Mouse (Mus musculus): ENCODE results near the gene Fam118b. TPM values are rescaled to one million over a fixed set of nuclear protein-coding genes. Genes with fewer than 3 reads are reported as not detected.

Fam118b gene
- polyA plus RNA-seq, 1 experiment = 22.0 TPM

- H3K4me3 ChIP-seq (ENCODE audit: insufficient read depth, low read length) = no peak overlapping the region
- no peak overlapping the region for H3K27ac ChIP-seq (ENCODE audit: insufficient read depth, low read length)
- no peaks in the 10 kb centered on the region for H3K4me1 ChIP-seq (ENCODE audit: control insufficient read depth, insufficient read depth, low read length)
- no peak for TF ChIP-seq POLR2A (IDR thresholded peaks at IDR 0.05; ENCODE audit: extremely low read depth, insufficient read depth, low read length)
- TF ChIP-seq CTCF (IDR thresholded peaks at IDR 0.05; ENCODE audit: extremely low read depth, insufficient read depth, low read length) = no peak
These were observed 84.2 kb downstream of the Fam118b start for GRCm38 (mm10) chr9:35183359-35183758.

DNA sequence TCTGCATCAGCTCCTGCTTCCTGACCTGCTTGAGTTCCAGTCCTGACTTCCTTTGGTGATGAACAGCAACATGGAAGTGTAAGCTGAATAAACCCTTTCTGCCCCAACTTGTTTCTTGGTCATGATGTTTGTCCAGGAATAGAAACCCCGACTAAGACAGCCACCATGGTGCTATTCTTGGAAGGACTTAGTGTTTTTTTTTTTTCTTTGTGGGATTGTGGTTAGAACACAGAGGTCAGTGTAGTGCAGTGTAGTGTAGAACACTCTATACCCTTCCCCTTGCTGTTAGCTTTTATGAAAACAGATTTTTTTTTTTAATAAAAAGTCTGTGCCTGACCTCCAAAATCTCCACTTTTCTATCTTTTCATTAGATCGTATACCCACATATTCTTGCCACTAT is 84.8 kb downstream of the Fam118b start:
- no peaks in the 10 kb centered on the region for H3K4me1 ChIP-seq (ENCODE audit: control insufficient read depth, insufficient read depth, low read length)
- no peak overlapping the region for H3K27ac ChIP-seq (ENCODE audit: insufficient read depth, low read length)
- TF ChIP-seq POLR2A (IDR thresholded peaks at IDR 0.05; ENCODE audit: extremely low read depth, insufficient read depth, low read length) (no peak), CTCF (IDR thresholded peaks at IDR 0.05; ENCODE audit: extremely low read depth, insufficient read depth, low read length) (no peak)
- no peak overlapping the region for H3K4me3 ChIP-seq (ENCODE audit: insufficient read depth, low read length)

GRCm38 (mm10) chr9:35176124-35176659 is 91.4 kb downstream of the Fam118b start:
- Histone ChIP-seq H3K4me1 (ENCODE audit: control insufficient read depth, insufficient read depth, low read length) (peaks cover 2% of the 10 kb centered on the region; the same call in 1 of the 2 replicates), H3K27ac (ENCODE audit: insufficient read depth, low read length) (no peak overlapping the region), H3K4me3 (ENCODE audit: insufficient read depth, low read length) (peak overlapping the region; percentile 59)
- TF ChIP-seq CTCF (IDR thresholded peaks at IDR 0.05; ENCODE audit: extremely low read depth, insufficient read depth, low read length) (no peak), POLR2A (IDR thresholded peaks at IDR 0.05; ENCODE audit: extremely low read depth, insufficient read depth, low read length) (no peak)

- peaks cover 2% of the 10 kb centered on the region; the same call in 1 of the 2 replicates for H3K4me1 ChIP-seq (ENCODE audit: control insufficient read depth, insufficient read depth, low read length)
- peak within 1 kb of the TSS; percentile 59 for H3K4me3 ChIP-seq (ENCODE audit: insufficient read depth, low read length)
- TF ChIP-seq CTCF (IDR thresholded peaks at IDR 0.05; ENCODE audit: extremely low read depth, insufficient read depth, low read length) = no peak
- TF ChIP-seq POLR2A (IDR thresholded peaks at IDR 0.05; ENCODE audit: extremely low read depth, insufficient read depth, low read length) = peak; percentile 68; the same call in 1 of the 2 replicates
- H3K27ac ChIP-seq (ENCODE audit: insufficient read depth, low read length) = peak within 1 kb of the TSS; percentile 50
These were observed 92.1 kb downstream of the Fam118b start, which contains the start of gene Dcps for GRCm38 (mm10) chr9:35175251-35176123. Gene Dcps, minus strand, starts transcription at chr9:35176061.

DNA sequence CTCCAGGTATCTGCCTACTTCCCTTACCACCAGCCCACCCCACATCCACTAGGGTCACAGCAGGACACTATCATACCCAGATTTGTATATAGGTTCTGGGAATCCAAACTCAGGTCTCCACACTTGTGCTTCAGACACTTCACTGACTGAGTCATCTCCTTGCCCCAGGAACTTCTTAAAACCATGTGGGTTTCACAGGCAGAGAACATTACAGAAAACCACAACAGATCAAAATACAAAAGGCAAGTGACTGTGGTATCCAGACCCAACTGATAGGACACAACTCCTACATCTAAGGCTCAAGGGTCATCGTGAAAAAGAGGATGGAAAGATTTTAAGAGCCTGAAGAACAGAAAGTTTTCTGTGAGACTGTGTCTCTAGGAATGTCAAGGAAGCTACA is 94.3 kb downstream of the Fam118b start:
- no peak for TF ChIP-seq CTCF (IDR thresholded peaks at IDR 0.05; ENCODE audit: extremely low read depth, insufficient read depth, low read length)
- no peak for TF ChIP-seq POLR2A (IDR thresholded peaks at IDR 0.05; ENCODE audit: extremely low read depth, insufficient read depth, low read length)
- Histone ChIP-seq H3K27ac (ENCODE audit: insufficient read depth, low read length) (no peak overlapping the region), H3K4me3 (ENCODE audit: insufficient read depth, low read length) (no peak overlapping the region), H3K4me1 (ENCODE audit: control insufficient read depth, insufficient read depth, low read length) (peaks cover 2% of the 10 kb centered on the region; the same call in 1 of the 2 replicates)

DNA sequence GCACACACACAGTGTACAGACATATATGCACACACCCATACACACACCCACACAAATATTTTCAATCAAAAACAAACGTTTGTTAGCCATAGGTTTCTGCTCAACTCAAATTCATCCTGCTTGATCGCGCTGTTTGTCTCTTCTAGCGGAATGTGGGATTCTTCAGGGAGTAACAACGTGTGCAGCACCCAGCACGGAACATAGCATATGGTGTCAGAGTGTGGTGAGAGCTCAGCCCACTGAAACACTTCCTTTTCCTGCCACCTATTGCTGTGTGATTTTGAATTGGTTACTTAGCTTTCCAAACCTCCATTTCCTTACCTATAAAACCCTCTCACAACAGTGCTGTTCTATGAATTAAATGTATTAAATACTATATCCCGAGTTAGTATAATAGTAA is 97.5 kb downstream of the Fam118b start:
- TF ChIP-seq POLR2A (IDR thresholded peaks at IDR 0.05; ENCODE audit: extremely low read depth, insufficient read depth, low read length) (no peak), CTCF (IDR thresholded peaks at IDR 0.05; ENCODE audit: extremely low read depth, insufficient read depth, low read length) (no peak)
- Histone ChIP-seq H3K27ac (ENCODE audit: insufficient read depth, low read length) (no peak overlapping the region), H3K4me1 (ENCODE audit: control insufficient read depth, insufficient read depth, low read length) (peaks cover 3% of the 10 kb centered on the region; the same call in 1 of the 2 replicates), H3K4me3 (ENCODE audit: insufficient read depth, low read length) (no peak overlapping the region)

Other genes with a start within 250 kb of the Fam118b start
- gene St3gal4, start 148.5 kb downstream of the Fam118b start, polyA plus RNA-seq (2012; rRNA removed) = 7.5 and 8.3 TPM in 2 replicates
- 23.1 and 25.3 TPM in 2 replicates for gene Dcps, start 91.7 kb downstream of the Fam118b start, polyA plus RNA-seq (2012; rRNA removed)
- 50.5 and 52.8 TPM in 2 replicates for gene Srpr, start 67.6 kb downstream of the Fam118b start, polyA plus RNA-seq (2012; rRNA removed)
- gene Tirap, start 67.5 kb downstream of the Fam118b start, polyA plus RNA-seq (2012; rRNA removed) = 2.7 and 3.3 TPM in 2 replicates
- 57.0 and 64.6 TPM in 2 replicates for gene Foxred1, start 56.8 kb downstream of the Fam118b start, polyA plus RNA-seq (2012; rRNA removed)
- 8.8 and 9.5 TPM in 2 replicates for gene Rpusd4, start 60 bp upstream of the Fam118b start, polyA plus RNA-seq (2012; rRNA removed)
- 5.6 and 6.2 TPM in 2 replicates for gene Cdon, start 153.3 kb upstream of the Fam118b start, polyA plus RNA-seq (2012; rRNA removed)